Mouse (Mus musculus) CH12.LX (cell line): ENCODE measurements at regions not wholly inside any gene's neighbourhood (a gene's known extent, or its start where the extent isn't known, plus 50 kb on each side); places are given as distances from the start of the nearest gene placed in this dataset.

Source experiments
- DNase-seq: peaks from one replicate; pipeline ENCODE4 v3.0.0-alpha.2; 2013; ENCODE audit errors: extremely low read depth
- H3K27ac ChIP-seq: 2 replicates; pipeline ENCODE4 v1.5.1; 2012; ENCODE audit warnings: low read depth, mild to moderate bottlenecking, control low read depth, moderate library complexity; ENCODE audit not compliant: insufficient read depth
- H3K27me3 ChIP-seq: replicated peaks from 2 replicates; pipeline ENCODE3; 2012; ENCODE audit warnings: inconsistent platforms
- H3K36me3 ChIP-seq, 2 experiments: replicated peaks in 1 of 2; 2 replicates each; pipeline versions ENCODE3 to v1.6.1; 2012; ENCODE audit warnings: inconsistent platforms in 1 of 2, low read length in 1 of 2, mild to moderate bottlenecking in 1 of 2, mixed read lengths in 1 of 2, moderate library complexity in 1 of 2; ENCODE audit not compliant: control insufficient read depth in 1 of 2, insufficient read depth in 1 of 2
- H3K4me1 ChIP-seq, 2 experiments: 2 replicates each; pipeline ENCODE4 v1.6.1; 2012; ENCODE audit warnings: inconsistent platforms in 1 of 2, moderate library complexity in 1 of 2; ENCODE audit not compliant: insufficient read depth in 2 of 2, control insufficient read depth in 1 of 2
- H3K4me2 ChIP-seq: 2 replicates; pipeline ENCODE4 v1.6.1; 2012; ENCODE audit warnings: low read depth, mild to moderate bottlenecking, control low read depth; ENCODE audit not compliant: poor library complexity, insufficient read depth, severe bottlenecking
- H3K4me3 ChIP-seq, 3 experiments: fragments of 150-350 bp in 1 of 3; sonication (generic) in 1 of 3; replicated peaks in 1 of 3; 2 replicates each; pipeline versions ENCODE3 to v1.5.1; 2011 to 2012; ENCODE audit warnings: low read depth in 2 of 3, low read length in 2 of 3, mild to moderate bottlenecking in 2 of 3, moderate library complexity in 2 of 3, control low read depth in 1 of 3, improper control_type of control experiment in 1 of 3, inconsistent platforms in 1 of 3, mixed read lengths in 1 of 3; ENCODE audit not compliant: poor library complexity in 1 of 3
- H3K79me2 ChIP-seq: replicated peaks from 2 replicates; pipeline ENCODE4 v1.6.1; 2012; ENCODE audit warnings: mild to moderate bottlenecking, moderate library complexity; ENCODE audit not compliant: control insufficient read depth, poor library complexity, insufficient read depth, severe bottlenecking; ENCODE audit errors: extremely low read depth
- H3K9ac ChIP-seq: 2 replicates; pipeline ENCODE4 v1.6.1; 2012; ENCODE audit warnings: low read depth, mild to moderate bottlenecking, control low read depth, moderate library complexity; ENCODE audit not compliant: insufficient read depth
- H3K9me3 ChIP-seq: replicated peaks from 2 replicates; pipeline ENCODE3; 2012; ENCODE audit warnings: low read length, inconsistent platforms, mixed read lengths
- CHD1 ChIP-seq: IDR thresholded peaks from 2 replicates; pipeline ENCODE4 v1.6.1; 2012; ENCODE audit warnings: low read depth, low read length, improper control_type of control experiment, inconsistent platforms
- CTCF ChIP-seq, 2 experiments: IDR thresholded peaks in 1 of 2; conservative IDR thresholded peaks in 1 of 2; 2 replicates each; pipeline ENCODE4 v1.5.1; 2011 to 2012; ENCODE audit warnings: low read depth in 2 of 2, low read length in 2 of 2, improper control_type of control experiment in 1 of 2, inconsistent platforms in 1 of 2, mild to moderate bottlenecking in 1 of 2, moderate library complexity in 1 of 2
- ELF1 ChIP-seq: IDR thresholded peaks from 2 replicates; pipeline ENCODE4 v1.6.1; 2014; ENCODE audit warnings: low read depth, mild to moderate bottlenecking, inconsistent platforms, low read length, improper control_type of control experiment
- EP300 ChIP-seq: IDR thresholded peaks from 2 replicates; pipeline ENCODE4 v1.6.1; 2011; ENCODE audit warnings: low read length, improper control_type of control experiment
- GABPA ChIP-seq: IDR thresholded peaks from 2 replicates; pipeline ENCODE4 v1.6.1; 2012; ENCODE audit warnings: low read depth, low read length, improper control_type of control experiment, inconsistent platforms; ENCODE audit not compliant: insufficient replicate concordance
- HCFC1 ChIP-seq: IDR thresholded peaks from 2 replicates; pipeline ENCODE4 v1.6.1; 2012; ENCODE audit warnings: low read depth, mild to moderate bottlenecking, inconsistent platforms, low read length, improper control_type of control experiment
- MAFK ChIP-seq: IDR thresholded peaks from 2 replicates; pipeline ENCODE4 v1.6.1; 2011; ENCODE audit warnings: low read length, improper control_type of control experiment; ENCODE audit not compliant: insufficient replicate concordance
- MAZ ChIP-seq: IDR thresholded peaks from 2 replicates; pipeline ENCODE4 v1.6.1; 2012; ENCODE audit warnings: low read depth, mild to moderate bottlenecking, inconsistent platforms, low read length, improper control_type of control experiment, moderate library complexity
- MEF2A ChIP-seq: IDR thresholded peaks from 2 replicates; pipeline ENCODE4 v1.6.1; 2014; ENCODE audit warnings: low read depth, mild to moderate bottlenecking, inconsistent platforms, low read length, improper control_type of control experiment, borderline replicate concordance
- MXI1 ChIP-seq: IDR thresholded peaks from 2 replicates; pipeline ENCODE4 v1.6.1; 2011; ENCODE audit warnings: mild to moderate bottlenecking, low read depth, low read length, improper control_type of control experiment
- MYC ChIP-seq: IDR thresholded peaks from 2 replicates; pipeline ENCODE4 v1.6.1; 2011; ENCODE audit warnings: low read depth, mild to moderate bottlenecking, improper control_type of control experiment, low read length
- NELFE ChIP-seq: IDR thresholded peaks from 2 replicates; pipeline ENCODE4 v1.6.1; 2011; ENCODE audit warnings: low read depth, low read length, improper control_type of control experiment
- PAX5 ChIP-seq: IDR thresholded peaks from 2 replicates; pipeline ENCODE4 v1.6.1; 2012; ENCODE audit warnings: low read length, inconsistent platforms, mixed read lengths
- POLR2A ChIP-seq: IDR thresholded peaks from 2 replicates; pipeline ENCODE4 v1.6.1; 2011; ENCODE audit warnings: low read depth, mild to moderate bottlenecking, improper control_type of control experiment, low read length
- RAD21 ChIP-seq: IDR thresholded peaks from 2 replicates; pipeline ENCODE4 v1.6.1; 2011; ENCODE audit warnings: low read depth, mild to moderate bottlenecking, low read length, improper control_type of control experiment, moderate library complexity
- RCOR1 ChIP-seq: conservative IDR thresholded peaks from 2 replicates; pipeline ENCODE4 v1.6.1; 2012; ENCODE audit warnings: low read depth, mild to moderate bottlenecking, inconsistent platforms, low read length, improper control_type of control experiment
- SIN3A ChIP-seq: IDR thresholded peaks from 2 replicates; pipeline ENCODE4 v1.6.1; 2012; ENCODE audit warnings: low read length, improper control_type of control experiment, inconsistent platforms
- SMC3 ChIP-seq: IDR thresholded peaks from 2 replicates; pipeline ENCODE4 v1.6.1; 2011; ENCODE audit warnings: low read depth, low read length, improper control_type of control experiment
- TCF12 ChIP-seq: IDR thresholded peaks from 2 replicates; pipeline ENCODE4 v1.6.1; 2014; ENCODE audit warnings: low read depth, mild to moderate bottlenecking, inconsistent platforms, low read length, improper control_type of control experiment
- USF1 ChIP-seq: IDR thresholded peaks from 2 replicates; pipeline ENCODE4 v1.6.1; 2014; ENCODE audit warnings: low read depth, mild to moderate bottlenecking, inconsistent platforms, low read length, improper control_type of control experiment
- ZC3H11A ChIP-seq: IDR thresholded peaks from 2 replicates; pipeline ENCODE4 v1.6.1; 2012; ENCODE audit warnings: low read depth, mild to moderate bottlenecking, inconsistent platforms, low read length, improper control_type of control experiment
- ZNF384 ChIP-seq: IDR thresholded peaks from 2 replicates; pipeline ENCODE4 v1.6.1; 2012; ENCODE audit warnings: low read depth, low read length, improper control_type of control experiment, inconsistent platforms
- dilution Hi-C: fragments of 300-500 bp; cut with MboI; formaldehyde crosslinking; loops from 2 replicates; pipeline ENCODE4 v1.14.3; 2020; ENCODE audit warnings: low sequenced_read_pairs; ENCODE audit not compliant: extremely low pct_unique_long_range_greater_than_20kb, extremely low pct_ligation_motif_present
- in situ Hi-C: fragments of 300-500 bp; cut with MboI; formaldehyde crosslinking; loops from 3 replicates; pipeline ENCODE4 v1.14.3; 2019; ENCODE audit warnings: low sequenced_read_pairs, low pct_ligation_motif_present, low pct_unique_long_range_greater_than_20kb, mixed read lengths

DNA sequence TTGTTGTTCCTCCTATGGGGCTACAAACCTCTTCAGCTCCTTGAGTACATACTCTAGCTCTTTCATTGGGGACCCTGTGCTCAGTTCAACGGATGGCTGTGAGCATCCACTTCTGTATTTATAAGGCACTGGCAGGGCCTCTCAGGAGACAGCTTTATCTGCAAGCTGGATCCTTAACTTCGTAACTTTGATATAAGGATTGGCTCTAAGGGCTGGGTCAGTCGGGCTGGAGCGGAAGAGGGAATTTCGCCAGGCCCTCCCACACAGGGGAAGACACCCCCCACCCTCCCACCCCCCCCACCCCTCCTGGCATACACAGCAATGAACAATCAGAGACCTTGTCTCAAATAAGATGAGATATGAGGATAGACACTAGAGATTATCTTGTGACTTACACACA lies 304.3 kb upstream of the Chordc1 start:
- Histone ChIP-seq H3K36me3 (no peaks in the 10 kb centered on the region), H3K79me2 (no peaks in the 10 kb centered on the region), H3K27ac (no peak overlapping the region), H3K4me2 (no peak overlapping the region), H3K27me3 (no peaks in the 10 kb centered on the region), H3K4me3 (no peak overlapping the region), H3K4me1 (no peaks in the 10 kb centered on the region), H3K9me3 (no peaks in the 10 kb centered on the region), H3K9ac (no peak overlapping the region)
- peak; percentile 74 for DNase-seq
- in situ Hi-C loops (no loop called here), dilution Hi-C loops (no loop called here)
- TF ChIP-seq RCOR1 (no peak), MYC (no peak), MEF2A (no peak), SIN3A (no peak), CHD1 (no peak), SMC3 (no peak), MXI1 (no peak), POLR2A (no peak), ELF1 (no peak)

DNA sequence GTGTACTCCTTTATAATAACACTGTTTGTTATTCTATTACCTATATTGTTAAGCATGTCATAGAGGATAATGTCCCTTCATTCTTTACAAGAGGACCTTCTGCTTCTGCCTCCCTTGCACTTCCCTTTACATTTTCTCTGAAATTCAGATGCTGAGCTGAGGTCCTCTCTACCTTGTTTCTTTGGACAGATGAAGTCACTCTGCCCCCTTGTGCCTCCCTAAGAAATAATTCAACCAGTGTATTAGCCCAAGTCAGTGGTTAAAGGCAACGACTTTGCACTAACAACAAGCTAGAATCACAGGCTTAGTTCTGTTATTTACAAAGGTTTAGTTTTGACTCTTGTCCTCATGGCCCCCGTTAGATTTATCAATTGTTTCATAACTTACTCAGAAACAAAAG lies 289.4 kb upstream of the Chordc1 start:
- dilution Hi-C loops (no loop called here), in situ Hi-C loops (no loop called here)
- Histone ChIP-seq H3K79me2 (no peaks in the 10 kb centered on the region), H3K27me3 (no peaks in the 10 kb centered on the region), H3K4me3 (no peak overlapping the region), H3K9ac (no peak overlapping the region), H3K27ac (no peak overlapping the region), H3K36me3 (no peaks in the 10 kb centered on the region), H3K4me1 (peaks cover 0 to 5% of the 10 kb centered on the region in 2 experiments; a peak in 1 of 4 replicates), H3K9me3 (no peaks in the 10 kb centered on the region), H3K4me2 (no peak overlapping the region)
- DNase-seq: peak; percentile 47
- no peak for TF ChIP-seq TCF12
- TF ChIP-seq GABPA: no peak
- no peak for TF ChIP-seq RCOR1
- no peak for TF ChIP-seq PAX5
- TF ChIP-seq NELFE: no peak
- TF ChIP-seq MAZ: no peak
- no peak; the same call in 1 of the 2 replicates for TF ChIP-seq ZC3H11A
- no peak for TF ChIP-seq EP300
- peak in 1 of 2 experiments; percentile 62; a peak in 2 of 4 replicates for TF ChIP-seq CTCF (conservative IDR thresholded peaks at IDR 0.05 in 1 of 2, IDR thresholded peaks at IDR 0.05 in 1 of 2; ENCODE audit: low read depth in 2 of 2, low read length in 2 of 2)
- peak; percentile 67 for TF ChIP-seq RAD21
- TF ChIP-seq ZNF384: no peak
- no peak for TF ChIP-seq USF1
- peak; percentile 62 for TF ChIP-seq SMC3
- TF ChIP-seq MAFK: no peak
- TF ChIP-seq HCFC1: no peak
